Mouse (Mus musculus): Measurements from ENCODE around the gene Cyp11a1. TPM values are rescaled to one million over a fixed set of nuclear protein-coding genes. Genes with fewer than 3 reads are reported as not detected.

Gene Cyp11a1
- total and polyA plus RNA-seq, 3 experiments, result not detected

DNA sequence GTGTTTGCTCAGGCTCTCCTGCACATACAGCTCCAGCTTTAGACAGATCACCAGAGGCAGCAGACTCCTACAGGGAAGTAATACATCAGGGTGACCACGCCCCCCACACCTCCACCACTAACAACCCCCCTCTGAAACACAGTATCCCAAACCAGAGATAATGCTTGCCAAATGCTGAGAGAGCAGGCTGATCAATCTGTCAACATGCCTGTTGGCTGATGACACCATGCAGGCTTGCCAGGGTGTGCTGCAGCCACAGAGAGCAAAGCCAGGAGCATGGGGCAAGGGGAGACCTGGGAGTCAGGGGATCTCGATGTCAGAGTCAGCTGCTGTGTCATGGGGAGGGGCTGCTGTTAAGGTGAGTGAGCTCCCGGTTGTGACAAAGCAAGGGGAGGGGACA is 57.3 kb downstream of the Cyp11a1 start, which contains the start of gene Stra6:
Gene Stra6, plus strand, starts transcription at position 258 of the 400 bp plus-strand sequence.
- Histone ChIP-seq H3K27ac (ENCODE audit: control insufficient read depth, low read depth, low read length) (no peak within 1 kb of the TSS), H3K4me1 (ENCODE audit: control insufficient read depth in 1 of 2, insufficient read depth in 2 of 2, low read length in 2 of 2) (peaks cover 0 to 19% of the 10 kb centered on the region in 2 experiments; a peak in 2 of 4 replicates), H3K9me3 (replicated peaks; ENCODE audit: insufficient read depth, low read length) (no peaks in the 10 kb centered on the region), H3K27me3 (ENCODE audit: control insufficient read depth in 1 of 2, insufficient read depth in 2 of 2, low read length in 2 of 2) (peaks cover 0 to 2% of the 10 kb centered on the region in 2 experiments; a peak in 3 of 4 replicates), H3K79me2 (ENCODE audit: control insufficient read depth, insufficient read depth, low read length, poor library complexity) (no peaks in the 10 kb centered on the region), H3K9ac (ENCODE audit: control insufficient read depth, low read depth, low read length, poor library complexity, severe bottlenecking) (no peak within 1 kb of the TSS), H3K4me3 (ENCODE audit: control insufficient read depth in 1 of 2, insufficient read depth in 1 of 2, low read depth in 2 of 2, low read length in 2 of 2) (no peak within 1 kb of the TSS), H3K36me3 (ENCODE audit: control insufficient read depth in 1 of 2, insufficient read depth in 2 of 2, low read length in 2 of 2) (no peaks in the 10 kb centered on the region)
- DNase-seq (ENCODE audit: low read depth, low spot score), result no peak
- TF ChIP-seq SMC3 (IDR thresholded peaks at IDR 0.05; ENCODE audit: low read depth, low read length), result no peak
- TF ChIP-seq USF2 (IDR thresholded peaks at IDR 0.05; ENCODE audit: borderline replicate concordance in 1 of 2, insufficient read depth in 1 of 2, low read depth in 1 of 2, low read length in 2 of 2), result no peak
- TF ChIP-seq MAX (IDR thresholded peaks at IDR 0.05; ENCODE audit: low read length), result no peak
- TF ChIP-seq TAL1 (IDR thresholded peaks at IDR 0.05; ENCODE audit: low read length), result no peak
- no peak for TF ChIP-seq TBP (IDR thresholded peaks at IDR 0.05; ENCODE audit: low read depth, low read length)
- no peak for TF ChIP-seq SIN3A (IDR thresholded peaks at IDR 0.05; ENCODE audit: low read length)
- TF ChIP-seq NRF1 (IDR thresholded peaks at IDR 0.05; ENCODE audit: insufficient read depth, low read depth, low read length, poor library complexity, severe bottlenecking), result no peak
- TF ChIP-seq JUND (IDR thresholded peaks at IDR 0.05; ENCODE audit: low read depth, low read length), result no peak
- TF ChIP-seq MXI1 (IDR thresholded peaks at IDR 0.05; ENCODE audit: low read depth, low read length), result no peak
- TF ChIP-seq MAZ (IDR thresholded peaks at IDR 0.05; ENCODE audit: low read depth, low read length), result no peak
- TF ChIP-seq ZKSCAN1 (IDR thresholded peaks at IDR 0.05; ENCODE audit: low read depth, low read length), result no peak
- TF ChIP-seq POLR2AphosphoS2 (IDR thresholded peaks at IDR 0.05; ENCODE audit: low read length), result no peak
- TF ChIP-seq USF1 (IDR thresholded peaks at IDR 0.05; ENCODE audit: low read depth, low read length), result no peak
- no peak for TF ChIP-seq POLR2A (IDR thresholded peaks at IDR 0.05; ENCODE audit: control insufficient read depth in 1 of 2, insufficient read depth in 1 of 2, low read depth in 1 of 2, low read length in 2 of 2, poor library complexity in 1 of 2)
- no peak for TF ChIP-seq RCOR1 (IDR thresholded peaks at IDR 0.05; ENCODE audit: low read depth, low read length)
- no peak for TF ChIP-seq RAD21 (IDR thresholded peaks at IDR 0.05; ENCODE audit: low read depth, low read length)
- no peak for TF ChIP-seq POLR2AphosphoS5 (IDR thresholded peaks at IDR 0.05; ENCODE audit: borderline replicate concordance, low read depth, low read length)

DNA sequence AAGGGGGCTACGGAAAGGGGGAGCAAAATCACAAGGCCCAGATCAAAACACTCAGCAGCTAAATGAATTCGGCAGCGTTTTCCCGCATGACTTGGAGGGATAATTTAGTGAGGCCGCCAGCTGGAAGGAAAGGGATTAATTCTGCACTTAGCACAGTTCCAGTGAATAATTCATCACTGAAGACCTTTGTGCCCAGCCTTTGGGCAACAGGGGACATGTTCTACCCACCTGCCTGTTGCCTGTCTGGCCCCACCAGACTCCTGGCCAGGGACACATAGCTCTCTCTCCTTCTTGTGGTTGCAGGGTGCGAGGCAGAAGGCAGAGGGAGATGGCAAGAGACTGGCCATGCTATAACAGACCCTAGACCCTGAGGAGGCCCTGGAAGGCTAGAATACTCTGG is 59.3 kb downstream of the Cyp11a1 start:
- TF ChIP-seq POLR2A (IDR thresholded peaks at IDR 0.05; ENCODE audit: control insufficient read depth in 1 of 2, insufficient read depth in 1 of 2, low read depth in 1 of 2, low read length in 2 of 2, poor library complexity in 1 of 2), result no peak
- no peak for TF ChIP-seq HCFC1 (IDR thresholded peaks at IDR 0.05; ENCODE audit: low read depth, low read length)
- Histone ChIP-seq H3K9ac (ENCODE audit: control insufficient read depth, low read depth, low read length, poor library complexity, severe bottlenecking) (no peak overlapping the region), H3K27me3 (ENCODE audit: control insufficient read depth in 1 of 2, insufficient read depth in 2 of 2, low read length in 2 of 2) (peaks cover 0 to 5% of the 10 kb centered on the region in 2 experiments; a peak in 3 of 4 replicates), H3K36me3 (ENCODE audit: control insufficient read depth in 1 of 2, insufficient read depth in 2 of 2, low read length in 2 of 2) (no peaks in the 10 kb centered on the region), H3K9me3 (replicated peaks; ENCODE audit: insufficient read depth, low read length) (no peaks in the 10 kb centered on the region), H3K27ac (ENCODE audit: control insufficient read depth, low read depth, low read length) (no peak overlapping the region), H3K4me1 (ENCODE audit: control insufficient read depth in 1 of 2, insufficient read depth in 2 of 2, low read length in 2 of 2) (peaks cover 0 to 18% of the 10 kb centered on the region in 2 experiments; a peak in 2 of 4 replicates), H3K4me3 (ENCODE audit: control insufficient read depth in 1 of 2, insufficient read depth in 1 of 2, low read depth in 2 of 2, low read length in 2 of 2) (no peak overlapping the region), H3K79me2 (ENCODE audit: control insufficient read depth, insufficient read depth, low read length, poor library complexity) (no peaks in the 10 kb centered on the region)
- no peak for DNase-seq (ENCODE audit: low read depth, low spot score)

Data from MEL (cell line).